Mouse (Mus musculus) layer of hippocampus, postnatal 25 days (tissue): ENCODE measurements at regions not wholly inside any gene's neighbourhood (a gene's known extent, or its start where the extent isn't known, plus 50 kb on each side); places are given as distances from the start of the nearest gene placed in this dataset.

Source experiments
- DNase-seq, 2 experiments: peaks; one replicate each; pipeline ENCODE4 v3.0.0; 2022; ENCODE audit warnings: mixed read lengths in 2 of 2, low spot score in 1 of 2; ENCODE audit errors: extremely low spot score in 1 of 2

GRCm38 (mm10) chr2:80969354-80969753 lies 352.3 kb downstream of the Nup35 start:
- peak in 1 of 2 experiments; percentile 13 for DNase-seq

- no peak for DNase-seq
Measured at GRCm38 (mm10) chr2:80973217-80973616, 356.2 kb downstream of the Nup35 start.

GRCm38 (mm10) chr2:80998296-80998695 lies 381.3 kb downstream of the Nup35 start:
- no peak for DNase-seq

GRCm38 (mm10) chr2:81007071-81007470 lies 390.0 kb downstream of the Nup35 start:
- DNase-seq: no peak

GRCm38 (mm10) chr2:81023620-81024019 lies 406.6 kb downstream of the Nup35 start:
- no peak for DNase-seq
